Mouse (Mus musculus): ENCODE measurements around the gene Pcp4l1.

- TF ChIP-seq CTCF (IDR thresholded peaks at IDR 0.05; ENCODE audit: insufficient read depth, low read length) = no peak
- TF ChIP-seq POLR2A (IDR thresholded peaks at IDR 0.05; ENCODE audit: borderline replicate concordance, extremely low read depth, low read depth, low read length) = no peak
Observed at GRCm38 (mm10) chr1:171171138-171171537, 24.9 kb downstream of the Pcp4l1 start.

Data from lung, adult 2 months (tissue).